Mouse (Mus musculus) cerebellum, adult 11 months (tissue): Measurements from ENCODE around the gene Hoxa11.

Experiments
- DNase-seq: peaks from one replicate; pipeline ENCODE4 v3.0.0; 2022

Hoxa11 gene

DNA sequence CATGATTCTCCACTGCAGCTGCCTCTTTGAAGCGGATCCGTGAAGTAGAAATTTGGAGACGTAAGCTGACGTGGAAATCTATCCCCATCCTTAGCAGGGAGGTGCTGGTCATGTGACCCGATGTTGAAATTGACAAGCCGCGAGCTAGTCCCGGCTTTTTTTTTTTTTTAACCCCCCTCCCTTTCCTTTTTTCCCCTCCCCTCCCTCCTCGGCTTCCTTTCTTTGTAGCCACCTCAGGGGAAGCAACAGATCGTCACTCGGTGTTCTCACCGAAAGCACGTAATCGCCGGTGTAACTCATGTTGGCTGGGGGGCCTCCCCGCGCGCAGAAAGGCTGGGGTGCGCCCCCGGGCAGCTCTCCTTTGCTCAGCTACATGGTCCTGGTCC is at the start of gene Hoxa11:
Gene Hoxa11 (minus strand): TSS at position 54 of the 386 bp plus-strand sequence.
- no peak for DNase-seq

DNA sequence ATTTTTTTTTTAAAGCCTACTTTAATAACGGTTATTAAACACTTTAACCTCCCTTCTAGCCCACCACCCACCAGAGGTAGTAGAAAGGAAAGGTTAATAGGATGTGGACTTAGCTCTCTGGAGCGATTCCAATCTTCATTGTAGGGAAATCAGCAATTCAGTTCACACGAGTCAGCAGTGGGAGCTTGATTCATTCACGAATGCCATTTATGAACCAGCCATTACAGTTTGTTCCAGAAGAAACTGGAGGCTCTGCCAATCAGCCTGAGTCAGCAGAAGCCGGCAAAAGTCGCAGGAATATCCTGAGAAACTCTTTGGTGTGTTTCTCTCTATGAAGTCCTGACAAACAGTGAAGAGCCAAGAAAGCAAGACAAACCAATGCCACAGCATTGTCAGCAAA is 49.0 kb upstream of the Hoxa11 start:
- DNase-seq: no peak

DNA sequence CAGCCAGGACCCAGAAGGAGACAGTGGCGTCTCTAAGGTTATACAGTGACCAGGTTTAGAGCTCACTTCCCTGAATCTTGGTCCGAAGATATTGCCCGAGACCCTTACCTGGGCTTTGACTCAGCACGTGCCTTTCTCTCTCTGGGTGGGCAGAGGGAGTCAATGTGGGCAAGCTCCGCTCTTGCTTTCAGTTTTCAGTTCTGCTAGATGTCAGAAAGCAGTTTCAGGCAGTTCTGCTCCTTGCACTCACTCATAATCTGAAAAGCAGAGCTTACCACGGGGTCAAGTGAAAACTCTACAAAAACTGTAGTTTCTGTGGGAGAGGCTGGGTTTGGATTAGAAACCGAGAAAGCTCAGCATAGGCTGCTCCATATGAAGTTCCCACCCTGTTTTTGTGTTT is 46.7 kb upstream of the Hoxa11 start:
- DNase-seq: no peak

DNA sequence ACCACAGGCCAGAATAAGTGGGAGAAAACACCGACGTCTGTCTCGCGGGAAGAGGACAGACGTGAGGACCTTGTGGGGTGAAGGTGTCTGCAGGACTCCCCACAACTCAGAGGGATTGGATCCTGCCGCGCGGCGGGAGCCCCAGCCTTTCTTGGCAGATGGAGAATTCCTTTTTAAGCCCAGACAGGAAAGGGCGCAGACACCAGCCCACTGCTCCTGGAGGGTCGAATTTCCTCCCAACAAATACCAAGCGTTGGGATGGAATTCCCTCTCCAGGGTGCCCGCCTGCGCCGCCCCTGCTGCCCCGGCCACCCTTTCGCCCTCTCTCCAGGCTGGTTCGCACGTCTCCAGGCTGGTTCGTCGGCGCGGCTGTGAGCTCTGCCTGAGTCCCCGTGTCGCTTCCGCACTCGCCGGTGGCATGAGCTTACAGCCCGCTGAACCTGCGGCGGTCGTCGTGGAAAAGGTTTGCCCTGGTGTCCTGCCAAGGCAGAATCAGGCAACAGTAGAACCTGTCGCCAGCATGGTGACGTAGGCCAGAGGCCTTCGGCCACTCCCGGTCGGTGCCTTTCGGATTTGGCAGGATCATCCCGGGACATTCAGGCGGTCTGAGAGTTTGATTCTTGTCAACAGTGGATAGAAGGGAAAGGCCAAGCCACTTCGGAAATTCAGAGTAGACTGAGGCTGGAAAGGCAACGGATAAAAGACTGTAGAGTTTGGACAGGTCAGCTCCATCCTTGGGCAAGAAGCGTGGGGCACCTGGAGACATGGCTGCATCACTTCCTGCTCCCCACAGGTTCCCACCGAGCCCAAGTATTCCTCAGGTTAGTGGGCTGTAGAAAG is 45.6 kb upstream of the Hoxa11 start:
- DNase-seq: no peak

DNA sequence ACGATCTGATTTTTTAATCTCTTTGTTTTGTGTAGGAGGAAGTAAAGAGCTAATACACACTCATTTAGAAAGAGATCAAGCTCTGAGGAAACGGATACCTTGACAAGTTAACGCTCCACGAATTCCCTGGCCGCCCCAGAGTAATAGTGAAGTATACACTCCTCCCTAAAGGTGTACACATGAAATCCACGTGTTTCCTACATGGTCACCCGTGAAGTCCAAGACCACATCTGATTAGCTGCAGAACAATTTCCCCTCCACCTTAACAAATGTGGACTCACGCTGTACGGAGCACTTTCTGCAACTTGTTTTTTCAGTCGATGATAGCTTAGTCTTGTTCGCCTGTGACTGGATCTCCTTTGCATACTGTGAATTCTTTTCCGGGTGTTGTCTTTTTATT is 44.6 kb upstream of the Hoxa11 start:
- DNase-seq: no peak

DNA sequence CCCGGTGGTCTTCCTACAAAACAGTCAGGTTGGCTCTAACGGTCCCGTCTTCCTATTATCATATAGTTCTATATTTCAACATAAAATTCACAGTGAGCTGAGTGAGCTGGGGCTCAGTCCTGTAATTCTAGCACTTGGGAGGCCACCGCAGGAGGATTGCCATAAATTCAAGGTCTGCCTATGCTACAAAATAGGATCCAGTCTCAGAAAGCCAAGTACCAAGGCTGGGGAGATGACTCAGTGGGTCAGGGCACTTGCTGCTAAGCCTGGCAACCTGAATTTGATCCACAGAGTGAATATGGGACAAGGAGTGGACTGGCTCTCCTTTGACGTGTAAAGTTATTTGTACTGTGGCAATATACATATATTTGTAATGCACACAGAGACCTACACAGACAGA is 38.3 kb upstream of the Hoxa11 start:
- no peak for DNase-seq

DNA sequence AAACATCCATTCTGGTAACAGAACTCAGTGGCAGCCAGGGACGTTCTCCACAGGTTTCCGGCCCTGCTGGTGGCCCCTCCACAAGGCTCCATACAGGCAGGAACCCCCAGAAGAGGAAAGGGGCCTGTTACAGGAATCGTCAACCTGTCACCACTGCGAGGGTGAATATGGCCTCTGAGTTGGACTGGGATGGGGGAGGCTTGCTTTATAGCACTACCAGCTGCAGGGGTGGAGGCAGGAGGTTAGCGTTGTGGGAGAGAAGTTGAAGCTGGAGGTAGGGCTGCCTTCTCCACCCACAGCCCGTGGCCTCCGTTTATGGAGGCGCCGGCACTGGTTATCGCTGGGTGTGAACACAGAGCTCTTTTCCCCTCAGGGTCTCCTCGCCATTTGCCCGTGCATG is 35.5 kb upstream of the Hoxa11 start:
- no peak for DNase-seq

DNA sequence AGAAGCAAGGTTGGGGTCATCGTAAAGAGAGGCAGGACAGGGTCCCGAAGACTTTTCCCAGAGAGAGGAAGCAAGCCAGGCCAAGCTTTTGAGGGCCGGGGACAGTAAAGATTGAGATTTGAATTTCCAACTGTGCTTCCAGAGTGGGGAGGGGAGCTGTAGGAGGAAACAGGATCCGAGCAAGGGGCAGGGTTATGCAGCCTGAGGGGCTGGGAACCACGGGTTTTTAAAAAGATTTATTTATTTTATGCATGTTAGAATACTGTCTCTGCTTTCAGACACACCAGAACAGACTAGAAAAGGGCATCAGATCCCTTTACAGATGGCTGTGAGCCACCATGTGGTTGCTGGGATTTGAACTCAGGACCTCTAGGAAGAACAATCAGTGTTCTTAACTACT is 31.3 kb upstream of the Hoxa11 start:
- DNase-seq: no peak

DNA sequence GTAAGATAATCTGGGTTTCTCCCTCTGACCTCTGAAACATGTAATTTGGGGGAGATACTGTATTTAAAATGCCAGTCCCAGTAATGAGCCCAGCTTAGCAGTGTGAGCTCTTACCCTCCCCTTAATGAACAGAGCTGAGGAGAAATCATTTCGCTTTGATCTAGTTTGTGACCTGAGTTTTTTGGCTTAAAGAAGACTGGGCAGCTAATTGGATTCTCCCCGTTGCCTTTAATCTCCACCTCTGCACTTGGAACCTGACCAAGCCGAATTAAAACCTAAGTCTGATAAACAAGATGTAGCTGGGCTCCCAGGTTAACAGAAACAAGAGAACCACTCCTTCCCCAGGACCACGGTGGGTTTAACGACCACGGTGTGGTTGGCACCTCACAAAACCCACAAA is 30.8 kb upstream of the Hoxa11 start:
- DNase-seq: no peak

DNA sequence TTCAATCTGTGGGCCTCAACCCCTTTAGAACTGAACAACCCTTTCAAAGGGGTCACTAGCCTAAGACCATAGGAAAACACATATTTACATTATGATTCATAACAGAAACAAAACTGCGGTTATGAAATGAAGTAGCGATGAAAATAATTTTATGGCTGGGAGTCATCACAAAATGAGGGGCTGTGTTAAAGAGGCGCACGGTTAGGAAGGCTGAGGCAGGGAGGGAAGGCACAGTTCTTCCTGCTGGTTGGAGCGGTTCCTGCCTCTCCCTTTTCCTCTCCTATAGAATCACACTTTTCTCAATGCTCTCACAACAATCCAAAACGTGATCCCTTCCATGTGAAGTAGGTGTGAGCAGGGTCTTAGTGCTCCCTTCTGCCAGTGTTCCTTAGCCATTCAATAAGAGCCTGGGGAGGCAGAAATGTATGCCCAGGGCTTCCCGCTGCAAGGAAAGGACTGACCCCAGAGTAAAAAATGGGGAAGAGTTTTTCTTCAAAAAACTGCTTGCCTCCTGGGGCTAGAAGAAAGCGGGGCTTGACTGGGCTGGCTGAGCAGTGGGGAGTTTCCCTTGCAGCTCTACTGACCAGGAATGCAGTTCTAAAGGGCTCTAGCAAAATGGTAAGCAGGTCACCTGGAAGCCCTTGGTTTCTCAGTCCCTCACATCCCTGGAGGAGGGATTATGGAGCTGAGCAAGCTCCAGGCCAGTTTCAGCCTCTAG is 30.1 kb upstream of the Hoxa11 start:
- DNase-seq: no peak

DNA sequence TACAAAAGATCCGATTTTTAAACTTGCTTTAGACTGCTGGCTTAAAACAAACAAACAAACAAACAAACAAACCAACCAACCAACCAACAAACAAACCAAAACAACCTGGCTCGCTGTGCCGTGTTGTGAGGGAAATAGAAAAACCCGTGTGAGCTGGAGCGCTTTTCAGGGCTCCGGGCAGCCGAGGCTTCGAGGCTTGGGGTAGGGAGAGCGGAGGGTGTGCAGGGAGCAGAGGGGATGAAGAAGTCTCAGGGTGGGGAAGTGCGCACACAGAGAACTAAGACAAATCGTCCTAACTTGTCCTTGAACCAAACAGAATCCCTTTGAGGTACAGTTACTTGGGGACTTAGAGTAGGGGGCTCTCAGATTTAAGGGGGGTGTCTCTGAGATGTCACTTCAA is 29.0 kb upstream of the Hoxa11 start:
- DNase-seq: no peak

DNA sequence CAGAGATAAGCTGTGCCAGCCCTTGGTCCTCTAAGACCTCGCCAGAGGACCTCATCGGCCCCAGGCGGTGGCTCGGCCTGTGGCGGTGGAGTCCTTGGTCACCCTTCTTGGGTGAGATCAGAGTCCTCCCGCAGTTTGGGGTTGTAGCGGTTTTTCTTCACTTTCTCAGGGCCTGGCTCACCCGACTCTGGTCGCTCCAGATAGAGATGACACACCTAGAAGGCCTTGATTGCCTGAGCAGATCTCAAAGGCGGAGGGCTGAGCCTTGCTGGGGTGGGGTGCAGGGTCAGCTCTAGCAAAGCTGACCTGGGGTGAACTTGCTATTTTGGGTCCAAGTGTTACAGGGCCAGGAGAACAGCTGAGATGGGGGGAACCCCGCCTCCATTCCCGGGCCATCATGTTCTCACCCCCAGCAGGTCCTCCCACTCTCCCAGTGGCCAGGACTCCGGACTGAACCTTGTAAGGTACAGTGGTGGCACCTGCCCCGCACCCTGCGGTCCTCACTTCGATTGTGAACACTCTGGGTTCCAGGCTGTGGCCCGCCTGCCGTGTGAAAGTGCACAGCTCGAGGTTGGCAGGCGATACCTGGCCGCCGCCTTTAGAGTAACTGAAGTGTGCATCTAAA is 28.2 kb upstream of the Hoxa11 start:
- DNase-seq: no peak

DNA sequence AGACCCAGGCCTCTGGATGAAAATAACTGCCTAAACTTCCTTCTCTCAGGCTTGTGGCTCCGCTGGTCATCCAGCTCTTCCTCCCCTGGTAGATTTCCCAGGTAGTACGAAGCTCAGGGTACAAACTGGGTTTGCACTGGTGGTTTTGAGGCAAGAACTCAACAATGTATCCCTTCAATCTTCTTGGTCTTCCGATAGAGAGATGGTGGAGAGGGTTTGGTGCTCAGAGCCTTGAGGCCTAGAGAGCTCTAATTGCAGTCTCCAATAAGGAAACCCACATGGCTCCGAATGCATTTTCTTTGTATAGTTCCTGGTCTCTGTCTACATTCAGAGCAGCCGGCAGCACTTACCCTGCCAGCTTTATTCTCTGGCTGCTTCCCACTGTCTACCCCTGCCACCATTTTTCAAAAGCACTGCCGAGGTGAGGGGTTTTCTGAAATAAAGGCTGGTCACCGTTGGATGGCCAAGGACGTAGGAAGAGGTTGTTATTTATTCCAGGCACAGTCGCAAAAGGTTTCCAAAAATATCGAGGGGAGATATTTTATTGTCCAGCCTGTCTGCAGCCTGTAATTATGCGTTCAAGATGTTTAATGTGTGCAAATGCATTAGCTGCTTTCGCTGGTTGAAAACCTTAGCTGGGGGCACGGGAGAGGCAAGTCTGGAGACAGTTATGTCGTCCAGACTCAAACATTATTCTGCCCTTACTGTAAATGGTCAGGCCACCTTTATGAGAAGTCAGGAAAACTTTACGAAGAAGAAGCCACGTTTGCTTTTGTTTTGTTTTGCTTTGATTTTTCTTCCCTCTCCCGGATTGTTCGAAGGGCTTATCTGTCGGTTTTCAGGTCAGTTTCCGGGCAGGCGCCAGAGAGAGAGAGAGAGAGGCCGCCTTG is 27.4 kb upstream of the Hoxa11 start:
- DNase-seq: no peak

DNA sequence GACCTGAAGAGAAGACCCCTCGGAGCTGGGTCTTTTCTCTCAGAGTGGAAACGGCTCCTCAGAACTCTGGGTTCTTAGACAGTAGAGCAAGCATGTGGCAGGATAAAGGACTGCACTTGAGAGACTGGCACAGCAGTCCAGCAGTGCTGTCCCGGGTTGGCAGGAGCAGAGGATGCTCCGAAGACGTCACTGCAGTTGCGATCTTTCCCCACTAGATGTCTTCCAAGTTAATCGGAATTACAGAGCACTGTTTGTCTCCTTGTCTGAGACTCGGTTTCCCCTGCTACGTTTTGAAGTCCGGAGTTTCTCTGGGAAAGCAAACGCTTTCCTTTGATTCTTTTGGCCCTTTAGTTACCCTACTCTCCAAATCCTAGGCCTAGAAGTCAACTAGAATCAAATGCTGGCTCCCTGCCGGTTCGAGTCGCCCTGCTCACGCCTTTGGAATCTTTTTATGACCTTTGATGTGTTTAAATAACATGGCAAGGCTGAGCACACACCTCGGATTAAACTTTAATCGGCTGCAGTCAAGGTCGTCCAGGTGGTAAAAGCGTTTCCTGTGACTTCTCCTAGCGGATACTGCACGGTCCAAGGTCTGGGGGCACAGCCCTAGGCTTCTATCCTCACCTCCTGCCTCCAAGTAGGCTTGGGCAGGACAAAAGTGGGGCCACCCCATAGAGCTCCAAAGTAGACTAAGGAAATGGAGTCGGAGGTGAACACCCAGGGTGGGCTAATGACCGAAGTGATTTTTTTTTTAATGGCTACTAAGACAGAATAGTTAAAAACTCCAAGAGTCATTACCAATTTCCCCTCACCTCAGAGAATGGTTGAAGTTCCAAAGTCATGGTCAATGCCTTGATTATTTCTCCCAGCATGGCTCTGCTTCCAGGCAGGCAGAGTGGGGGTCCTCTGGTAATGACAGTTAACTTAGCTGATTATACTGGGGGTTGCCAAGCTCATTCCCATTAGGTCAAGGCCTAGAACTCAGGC is 25.2 kb upstream of the Hoxa11 start:
- peak; percentile 21 for DNase-seq

DNA sequence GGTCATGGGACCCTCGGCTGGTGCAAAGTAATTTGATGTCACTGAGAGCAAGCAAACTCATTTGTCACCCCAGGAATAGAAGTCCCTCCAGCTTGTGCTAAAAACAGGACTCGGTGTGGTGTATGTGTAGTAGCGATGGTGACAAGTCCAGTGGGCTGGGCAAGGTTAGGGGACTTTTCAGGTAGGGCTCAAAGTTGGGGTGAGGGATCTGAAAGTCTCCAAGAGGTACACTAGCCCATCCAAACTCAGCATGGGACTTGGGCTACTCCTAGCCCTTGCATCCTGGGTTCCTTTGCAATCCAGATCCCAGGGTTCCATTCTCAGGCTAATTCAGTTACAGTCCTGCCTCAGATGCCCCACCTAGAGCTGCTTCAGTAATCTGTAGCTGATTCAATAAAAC is 23.1 kb upstream of the Hoxa11 start:
- no peak for DNase-seq

DNA sequence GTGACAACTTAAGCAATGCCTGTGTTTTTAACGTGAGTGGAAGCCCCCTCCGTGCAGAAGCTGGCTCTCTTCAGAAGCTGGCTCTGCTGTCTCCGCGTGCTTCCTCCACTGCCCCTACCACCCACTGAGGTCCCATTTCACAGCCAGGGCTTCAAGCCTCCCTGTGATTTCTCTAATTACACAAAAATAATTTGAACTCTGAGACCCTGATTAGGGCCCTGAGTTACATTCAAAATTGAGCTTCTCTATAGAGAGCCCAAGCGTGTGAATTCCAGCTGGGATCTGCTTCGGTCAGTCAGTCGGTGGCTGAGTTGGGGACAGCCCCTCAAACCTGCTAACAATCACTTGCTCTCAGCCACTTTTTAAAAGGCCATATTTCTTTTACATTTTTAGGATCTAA is 22.7 kb upstream of the Hoxa11 start:
- no peak for DNase-seq

DNA sequence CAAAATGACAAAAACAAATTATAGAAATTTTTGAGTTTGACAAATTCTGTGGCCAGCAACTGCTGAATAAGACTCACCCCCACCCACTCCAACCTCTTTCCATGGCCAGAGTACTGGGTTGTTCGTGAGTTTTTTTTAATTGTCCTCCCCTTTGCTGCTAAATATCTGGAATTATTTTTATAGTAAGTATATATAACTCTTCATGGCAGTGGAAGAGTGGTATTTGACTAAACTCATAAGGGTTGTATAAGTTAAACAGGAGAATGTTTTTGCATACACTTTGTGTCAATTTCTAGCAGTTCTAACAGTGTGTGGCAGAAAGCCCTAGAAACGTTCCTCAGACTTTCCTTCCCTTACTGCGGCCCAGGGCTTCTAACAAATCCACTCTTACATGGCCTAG is 22.1 kb upstream of the Hoxa11 start:
- DNase-seq: no peak

DNA sequence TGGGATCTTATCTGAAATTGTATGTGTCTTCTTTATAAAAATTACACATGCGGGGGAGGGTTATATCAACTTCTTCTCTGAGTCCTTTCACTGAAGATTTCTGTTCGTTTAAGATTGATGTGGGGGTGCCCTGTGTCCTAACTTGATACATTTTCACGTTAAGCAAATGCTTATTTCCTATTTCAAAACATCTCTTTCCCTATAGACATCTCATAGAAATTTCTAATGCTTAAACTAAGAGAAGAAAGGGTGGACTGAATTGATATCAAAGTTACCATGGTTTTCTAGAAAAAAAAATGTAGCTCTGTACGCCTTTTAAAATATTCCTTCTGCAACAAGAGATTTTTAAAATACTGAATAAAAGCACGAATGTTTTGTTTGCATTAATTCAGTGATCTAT is 21.6 kb upstream of the Hoxa11 start:
- DNase-seq: no peak

DNA sequence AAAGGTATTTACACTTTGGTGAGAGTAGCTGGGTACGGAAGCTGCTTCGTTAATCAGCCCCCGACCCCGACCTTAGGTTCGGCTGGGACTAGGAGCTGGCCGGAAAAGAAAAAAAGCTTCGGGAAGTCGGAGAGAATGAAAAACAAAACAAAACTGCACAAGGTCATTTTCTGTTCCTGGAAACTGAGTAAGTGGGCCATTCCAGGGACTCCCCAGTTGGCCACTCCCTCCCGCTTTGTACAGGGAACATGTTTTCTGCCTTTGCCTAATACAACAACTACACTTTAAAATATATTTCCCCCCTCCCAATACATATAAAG is 21.0 kb upstream of the Hoxa11 start:
- DNase-seq: no peak

DNA sequence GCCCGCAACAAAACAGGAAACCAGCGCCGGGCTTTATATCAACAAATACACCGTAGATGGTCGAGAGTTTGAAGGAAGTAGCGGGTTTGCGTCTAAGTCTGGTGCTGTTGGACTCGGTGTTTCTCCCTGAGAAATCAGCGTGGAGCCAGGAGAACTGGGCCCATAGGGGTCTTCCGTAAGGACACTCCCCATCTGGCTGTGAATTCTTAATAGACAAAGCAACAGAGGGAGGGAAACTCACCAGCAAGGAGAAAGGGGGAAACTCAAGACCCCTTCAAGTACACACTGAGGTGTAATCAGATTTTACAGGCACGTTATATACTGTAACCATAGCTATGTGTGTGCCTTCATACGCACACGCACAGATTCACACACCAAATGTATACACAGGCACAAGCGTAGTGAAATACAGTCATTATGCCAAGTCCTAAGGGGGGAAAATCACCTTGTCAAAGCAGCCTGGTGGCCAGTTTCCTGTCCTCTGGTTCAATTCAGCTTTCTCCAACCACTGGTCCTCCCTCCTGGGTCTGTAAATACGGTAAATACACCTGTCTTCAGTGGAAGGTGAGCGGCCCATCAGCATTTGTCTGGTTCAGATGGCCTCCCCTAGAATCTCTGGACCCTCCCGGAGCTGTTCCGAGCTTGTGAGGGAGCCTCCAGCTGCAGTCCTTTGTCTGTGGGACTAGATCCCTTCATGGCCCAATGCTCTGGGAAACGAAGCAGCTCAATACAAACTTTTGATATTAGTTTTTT is 20.5 kb upstream of the Hoxa11 start:
- no peak for DNase-seq

DNA sequence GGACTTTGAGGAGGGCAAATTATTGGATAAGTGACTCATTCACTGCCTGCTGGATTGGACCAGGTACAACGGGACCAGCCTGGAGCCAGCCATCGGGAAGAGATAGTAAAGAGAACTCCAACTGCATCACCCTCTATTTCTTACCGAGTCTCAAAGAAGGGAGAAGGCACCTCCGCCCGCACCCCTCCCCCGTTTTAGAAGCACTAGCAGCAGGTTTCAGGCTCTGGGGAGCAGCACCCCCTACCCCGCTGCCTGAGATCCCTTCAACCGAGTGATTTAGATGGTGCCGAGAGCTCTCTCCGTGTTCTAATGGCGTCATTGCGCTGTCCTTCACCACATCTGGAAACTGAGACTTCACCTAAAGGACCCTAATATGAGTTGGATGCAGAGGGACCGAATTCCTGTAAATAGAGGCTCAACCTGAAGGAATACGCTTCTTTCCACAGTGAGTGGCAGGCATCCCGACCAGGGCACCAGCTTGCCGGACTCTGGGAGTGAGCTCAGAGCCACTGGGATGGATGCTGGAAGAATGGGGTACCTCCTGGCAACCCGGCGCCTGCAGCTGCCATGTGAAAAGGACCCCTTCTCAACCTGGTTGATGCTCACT is 19.8 kb upstream of the Hoxa11 start:
- DNase-seq: no peak
